Comparison of ENCODE assay signal across 34 mouse cellular contexts in the genomic region with DNA sequence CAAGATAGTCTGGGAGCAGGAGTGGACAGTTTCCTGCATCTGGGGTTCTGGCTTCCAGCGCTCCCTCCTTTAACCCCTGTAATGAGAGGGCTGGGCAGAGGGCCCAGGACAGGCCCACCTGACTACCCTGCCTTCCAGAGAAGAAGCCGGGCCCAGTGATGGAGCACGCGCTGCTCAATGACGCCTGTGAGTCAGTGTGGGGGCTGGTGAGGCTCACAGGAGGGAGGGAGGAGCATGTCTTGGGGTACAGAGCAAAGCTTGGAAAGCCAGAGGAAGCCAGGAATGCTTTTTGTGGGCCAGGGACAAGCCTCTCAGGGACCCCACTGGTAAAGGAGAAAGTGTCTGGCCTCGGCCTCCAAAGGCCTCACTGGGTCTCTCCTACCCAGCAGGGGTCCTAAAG. TPM values are rescaled to one million over a fixed set of nuclear protein-coding genes. Genes with fewer than 3 reads are reported as not detected.
A peak's percentile ranks its signal among the peaks of the same experiment; 100 is the strongest.
DNase-seq lines count a peak whose midpoint lies in the region; ATAC-seq lines count a peak whose summit lies in the region.
"Had no signal": no experiment of that assay in that cellular context is flagged by ENCODE, and none has a peak within 500 bp of the region (broad histone marks: within the 10 kb centered on the region; RNA-seq: fewer than 3 reads in every experiment).

No protein-coding gene starts in this region.

- intact Hi-C loops in left cerebral cortex, postnatal 25 days (cut with DNase I), result loop anchor here (5.0 kb wide), 1 partner anchor 132 kb away; no protein-coding TSS in a partner anchor
- intact Hi-C loops in left cerebral cortex, postnatal 10 days (cut with DNase I), result no loop called here
- intact Hi-C loops in left cerebral cortex, postnatal 36 days (cut with DNase I), result no loop called here

- H3K9ac ChIP-seq in liver, embryonic 11.5 days (ENCODE audit: low read depth, low read length), result no peak overlapping the region
- H3K9ac ChIP-seq: heart, embryonic 13.5 days; hindbrain, embryonic 14.5 days; limb, embryonic 15.5 days; liver, embryonic 14.5 days; neural tube, embryonic 15.5 days; stomach, embryonic 15.5 days had no signal

- peaks cover 12% of the 10 kb centered on the region; the same call in 1 of the 2 replicates for H3K4me1 ChIP-seq in liver, embryonic 11.5 days (replicated peaks; ENCODE audit: control insufficient read depth, insufficient read depth, low read length)

- no peak overlapping the region for H3K27ac ChIP-seq in liver, embryonic 11.5 days (ENCODE audit: low read depth, low read length)
- H3K27ac ChIP-seq: heart, adult 2 months; heart, embryonic 13.5 days; hindbrain, embryonic 14.5 days; limb, embryonic 15.5 days; liver, embryonic 14.5 days; macrophage; neural tube, embryonic 15.5 days; stomach, embryonic 15.5 days had no signal

- 89% methylated on average over 6 of the region's 6 CpGs for WGBS in liver, embryonic 11.5 days

- no peaks in the 10 kb centered on the region for H3K9me3 ChIP-seq in liver, embryonic 11.5 days (ENCODE audit: control insufficient read depth, low read length)
- H3K9me3 ChIP-seq: G1E; heart, embryonic 13.5 days; limb, embryonic 15.5 days; neural tube, embryonic 15.5 days; stomach, embryonic 15.5 days had no signal

- H3K4me2 ChIP-seq in liver, embryonic 11.5 days, result no peak overlapping the region
- H3K4me2 ChIP-seq: heart, embryonic 13.5 days; hindbrain, embryonic 14.5 days; limb, embryonic 15.5 days; neural tube, embryonic 15.5 days; stomach, embryonic 15.5 days had no signal

- H3K27me3 ChIP-seq in liver, embryonic 11.5 days (replicated peaks; ENCODE audit: control insufficient read depth, insufficient read depth, low read length), result peaks cover 25% of the 10 kb centered on the region
- H3K27me3 ChIP-seq: Patski had no signal

- H3K4me3 ChIP-seq in liver, embryonic 11.5 days (ENCODE audit: low read depth, low read length), result no peak overlapping the region
- H3K4me3 ChIP-seq: erythroblast, embryonic 14.5 days; heart, adult 2 months; heart, embryonic 13.5 days; limb, embryonic 15.5 days; neural tube, embryonic 15.5 days; stomach, embryonic 15.5 days had no signal

- H3K36me3 ChIP-seq in liver, embryonic 11.5 days (ENCODE audit: control insufficient read depth, insufficient read depth, low read length), result peaks cover 28% of the 10 kb centered on the region
- H3K36me3 ChIP-seq: neural tube, embryonic 15.5 days had no signal

- DNase-seq in frontal cortex, adult 2 months (ENCODE audit: extremely low spot score in 1 of 2, low spot score in 1 of 2), result peak; percentile 8 to 50
- no peak for DNase-seq in frontal cortex, postnatal 25 days (ENCODE audit: low spot score in 2 of 2)
- peak; percentile 16 to 54 for DNase-seq in left cerebral cortex, postnatal 25 days (ENCODE audit: low spot score in 2 of 2)
- no peak for DNase-seq in left cerebral cortex, postnatal 10 days (ENCODE audit: extremely low spot score in 1 of 2, low spot score in 2 of 2)
- DNase-seq in NIH3T3 (ENCODE audit: low read depth), result peak; percentile 44
- peak; percentile 18 to 24 for DNase-seq in left cerebral cortex, postnatal 36 days (ENCODE audit: low spot score in 2 of 2)
- no peak for DNase-seq in spleen, postnatal 10 days (ENCODE audit: low spot score in 2 of 2)
- no peak for DNase-seq in liver, embryonic 11.5 days (ENCODE audit: low spot score)
- DNase-seq: adrenal gland, postnatal 10 days; cerebellum, adult 11 months; cerebellum, adult 9-10 months; cerebellum, postnatal 36 days; embryo, embryonic 11 days; heart, adult 2 months; heart, postnatal 10 days; kidney, postnatal 14 days; lung, adult 2 months; lung, postnatal 10 days; midbrain, embryonic 14.5 days; thymus, postnatal 14 days had no signal

- ATAC-seq in liver, embryonic 11.5 days (replicated peaks; ENCODE audit: low FRiP score), result no peak
- ATAC-seq: forebrain, embryonic 16.5 days; intestine, postnatal 0 days; Patski had no signal

RNA-seq across cellular contexts. Expression of a gene that starts 3.5 kb away (rescaled TPM):
- 0.55 and 1.1 TPM in 2 replicates for polyA plus RNA-seq in frontal cortex, adult 2 months (2012; rRNA removed)
- under 1 TPM; 0.11 to 0.23 TPM for total RNA-seq in left cerebral cortex, postnatal 25 days (2021)
- under 1 TPM; 0.17 to 0.93 TPM for total RNA-seq in left cerebral cortex, postnatal 10 days (2021)
- total RNA-seq in left cerebral cortex, postnatal 36 days (2021), result under 1 TPM; 0.34 to 0.52 TPM
- polyA plus RNA-seq in liver, embryonic 11.5 days (2014; fragmentation: Nextera tagmentation; extraction: Ambion mirVana), result 0.56 and 0.89 TPM in 2 replicates
- total RNA-seq: gastrocnemius, adult 8-10 months had no signal
- polyA plus RNA-seq: erythroblast, embryonic 14.5 days; forebrain, embryonic 11.5 days; hindbrain, embryonic 14.5 days; midbrain, embryonic 14.5 days had no signal

RNA-seq across cellular contexts. Expression of a gene that starts 30.8 kb away (rescaled TPM):
- polyA plus RNA-seq in frontal cortex, adult 2 months (2012; rRNA removed), result 2.8 and 3.2 TPM in 2 replicates
- total RNA-seq in left cerebral cortex, postnatal 25 days (2021), result 1 to 10 TPM; 3.7 to 4.0 TPM
- total RNA-seq in left cerebral cortex, postnatal 10 days (2021), result 1 to 10 TPM in 1 of 2 experiments, under 1 TPM in 1; 0.63 to 1.6 TPM
- 1 to 10 TPM; 2.6 to 3.9 TPM for total RNA-seq in left cerebral cortex, postnatal 36 days (2021)
- polyA plus RNA-seq in liver, embryonic 11.5 days (2014; fragmentation: Nextera tagmentation; extraction: Ambion mirVana), result 15.6 and 18.7 TPM in 2 replicates

RNA-seq across cellular contexts. Expression of a gene that starts 40.1 kb away (rescaled TPM):
- 15.6 and 16.8 TPM in 2 replicates for polyA plus RNA-seq in frontal cortex, adult 2 months (2012; rRNA removed)
- 10 to 100 TPM; 12.5 to 12.7 TPM for total RNA-seq in left cerebral cortex, postnatal 25 days (2021)
- 10 to 100 TPM; 13.9 to 14.2 TPM for total RNA-seq in left cerebral cortex, postnatal 10 days (2021)
- total RNA-seq in left cerebral cortex, postnatal 36 days (2021), result 10 to 100 TPM; 10.6 to 16.0 TPM
- polyA plus RNA-seq in liver, embryonic 11.5 days (2014; fragmentation: Nextera tagmentation; extraction: Ambion mirVana), result 36.1 and 36.4 TPM in 2 replicates

RNA-seq across cellular contexts. Expression of a gene that starts 41.2 kb away (rescaled TPM):
- polyA plus RNA-seq in frontal cortex, adult 2 months (2012; rRNA removed), result 25.8 and 29.3 TPM in 2 replicates
- 10 to 100 TPM; 18.8 to 20.7 TPM for total RNA-seq in left cerebral cortex, postnatal 25 days (2021)
- total RNA-seq in left cerebral cortex, postnatal 10 days (2021), result 10 to 100 TPM; 15.7 to 17.7 TPM
- 10 to 100 TPM; 19.1 to 19.9 TPM for total RNA-seq in left cerebral cortex, postnatal 36 days (2021)
- 13.5 and 14.0 TPM in 2 replicates for polyA plus RNA-seq in liver, embryonic 11.5 days (2014; fragmentation: Nextera tagmentation; extraction: Ambion mirVana)

RNA-seq across cellular contexts. Expression of a gene that starts 45.1 kb away (rescaled TPM):
- 0.64 TPM in 1 of 2 replicates, not detected in the other for polyA plus RNA-seq in frontal cortex, adult 2 months (2012; rRNA removed)
- under 1 TPM in 1 of 2 experiments, not detected in 1; 0.32 TPM for total RNA-seq in left cerebral cortex, postnatal 25 days (2021)
- total RNA-seq in left cerebral cortex, postnatal 10 days (2021), result under 1 TPM in 1 of 2 experiments, not detected in 1; 0.41 TPM
- total RNA-seq in left cerebral cortex, postnatal 36 days (2021), result not detected
- polyA plus RNA-seq in liver, embryonic 11.5 days (2014; fragmentation: Nextera tagmentation; extraction: Ambion mirVana), result 39.5 and 45.9 TPM in 2 replicates

Comparison
In these comparisons a context has a peak if more than half of its experiments do, and no peak if none do; other contexts are left out.
1. DNase-seq: peak in frontal cortex, adult 2 months (2 of 2), left cerebral cortex, postnatal 25 days (2 of 2), NIH3T3 (single experiment) and left cerebral cortex, postnatal 36 days (2 of 2); none in frontal cortex, postnatal 25 days (0 of 2), left cerebral cortex, postnatal 10 days (0 of 2), spleen, postnatal 10 days (0 of 2) and liver, embryonic 11.5 days (single experiment).